Mouse (Mus musculus) liver, adult 2 months (tissue): Measurements from ENCODE around the gene Cdh23. TPM values are rescaled to one million over a fixed set of nuclear protein-coding genes. Genes with fewer than 3 reads are reported as not detected.

ENCODE experiments used
- DNase-seq: peaks from one replicate; pipeline ENCODE4 v3.0.0-alpha.2; 2011; ENCODE audit warnings: low read depth, low spot score; ENCODE audit errors: extremely low read depth
- H3K27ac ChIP-seq: fragments of 200-500 bp; replicated peaks from 2 replicates; pipeline ENCODE4 v1.5.1; 2012; ENCODE audit warnings: low read depth, mild to moderate bottlenecking, control low read depth, inconsistent platforms, low read length; ENCODE audit not compliant: insufficient read depth
- H3K27me3 ChIP-seq: fragments of 200-500 bp; 2 replicates; pipeline ENCODE4 v1.6.1; 2012; ENCODE audit warnings: mild to moderate bottlenecking, moderate library complexity, low read length, inconsistent platforms; ENCODE audit not compliant: control insufficient read depth, insufficient read depth
- H3K36me3 ChIP-seq: fragments of 200-500 bp; 2 replicates; pipeline ENCODE4 v1.6.1; 2012; ENCODE audit warnings: low read length, inconsistent platforms; ENCODE audit not compliant: control insufficient read depth, insufficient read depth
- H3K4me1 ChIP-seq: fragments of 200-500 bp; 2 replicates; pipeline ENCODE4 v1.6.1; 2011; ENCODE audit warnings: low read length; ENCODE audit not compliant: control insufficient read depth, insufficient read depth
- H3K4me3 ChIP-seq: fragments of 200-500 bp; 2 replicates; pipeline ENCODE4 v1.5.1; 2011; ENCODE audit warnings: low read depth, mild to moderate bottlenecking, control low read depth, low read length, moderate library complexity; ENCODE audit not compliant: insufficient read depth
- H3K79me2 ChIP-seq: fragments of 200-500 bp; 2 replicates; pipeline ENCODE4 v1.6.1; 2012; ENCODE audit warnings: inconsistent platforms, mild to moderate bottlenecking, low read length, moderate library complexity; ENCODE audit not compliant: control insufficient read depth, insufficient read depth
- H3K9ac ChIP-seq: fragments of 200-500 bp; 2 replicates; pipeline ENCODE4 v1.6.1; 2012; ENCODE audit warnings: low read depth, mild to moderate bottlenecking, control low read depth, inconsistent platforms, low read length
- CTCF ChIP-seq: fragments of 200-500 bp; IDR thresholded peaks from 2 replicates; pipeline ENCODE4 v1.5.1; 2011; ENCODE audit warnings: low read depth, low read length, control low read depth
- POLR2A ChIP-seq: fragments of 200-500 bp; IDR thresholded peaks from 2 replicates; pipeline ENCODE4 v1.6.1; 2011; ENCODE audit warnings: low read length, control low read depth; ENCODE audit not compliant: insufficient read depth; ENCODE audit errors: extremely low read depth
- WGBS: fragments of 180-500 bp; shearing (Covaris S2); methylation state at CpG from one replicate; pipeline ENCODE4 v1.1.7; 2018; 5-methylcytosine and 5-hydroxymethylcytosine counted together
- polyA plus RNA-seq: library from polyadenylated mRNA; depleted of rRNA; stranded (reverse); fragments of >200 nt; gene quantifications from 2 replicates; pipeline ENCODE4 v1.2.3, GENCODE M21; 2012
- total RNA-seq: library from RNA; depleted of rRNA; stranded (reverse); fragments of >200 nt; gene quantifications from 2 replicates; pipeline ENCODE4 v1.2.3, GENCODE M21; 2014

The Cdh23 gene
- total and polyA plus RNA-seq, 2 experiments, result not detected

GRCm38 (mm10) chr10:60615898-60616297 is 80.4 kb downstream of the Cdh23 start:
- H3K9ac ChIP-seq, result no peak overlapping the region
- H3K79me2 ChIP-seq, result no peaks in the 10 kb centered on the region
- no peaks in the 10 kb centered on the region for H3K4me1 ChIP-seq
- TF ChIP-seq CTCF, result peak; percentile 36
- TF ChIP-seq POLR2A, result no peak
- H3K36me3 ChIP-seq, result no peaks in the 10 kb centered on the region
- H3K27me3 ChIP-seq, result no peaks in the 10 kb centered on the region
- no peak overlapping the region for H3K27ac ChIP-seq
- WGBS, result 56% methylated on average over 5 of the region's 5 CpGs
- no peak overlapping the region for H3K4me3 ChIP-seq
- DNase-seq, result no peak

GRCm38 (mm10) chr10:60612893-60613292 is 83.4 kb downstream of the Cdh23 start:
- no peak for TF ChIP-seq POLR2A
- TF ChIP-seq CTCF, result peak; percentile 40; the same call in 1 of the 2 replicates
- no peak for DNase-seq
- H3K27ac ChIP-seq, result no peak overlapping the region

GRCm38 (mm10) chr10:60607166-60607565 is 89.1 kb downstream of the Cdh23 start:
- no peak overlapping the region for H3K4me3 ChIP-seq
- no peak overlapping the region for H3K27ac ChIP-seq
- H3K27me3 ChIP-seq, result no peaks in the 10 kb centered on the region
- DNase-seq, result no peak
- H3K9ac ChIP-seq, result no peak overlapping the region
- H3K36me3 ChIP-seq, result no peaks in the 10 kb centered on the region
- H3K4me1 ChIP-seq, result no peaks in the 10 kb centered on the region
- TF ChIP-seq POLR2A, result no peak
- no peak for TF ChIP-seq CTCF
- H3K79me2 ChIP-seq, result no peaks in the 10 kb centered on the region
- WGBS, result 72% methylated on average over 5 of the region's 5 CpGs

More at GRCm38 (mm10) chr10:60612893-60613292, 83.4 kb downstream of the Cdh23 start:
- Histone ChIP-seq H3K36me3 (no peaks in the 10 kb centered on the region), H3K9ac (no peak overlapping the region), H3K79me2 (no peaks in the 10 kb centered on the region), H3K4me3 (no peak overlapping the region), H3K4me1 (no peaks in the 10 kb centered on the region), H3K27me3 (no peaks in the 10 kb centered on the region)
- WGBS, result 20% methylated on average over 5 of the region's 5 CpGs

GRCm38 (mm10) chr10:60606661-60607060 is 89.6 kb downstream of the Cdh23 start:
- no peak overlapping the region for H3K9ac ChIP-seq
- DNase-seq, result no peak
- TF ChIP-seq POLR2A, result no peak
- TF ChIP-seq CTCF, result no peak
- 89% methylated on average over 6 of the region's 6 CpGs for WGBS
- H3K36me3 ChIP-seq, result no peaks in the 10 kb centered on the region
- no peak overlapping the region for H3K4me3 ChIP-seq
- no peaks in the 10 kb centered on the region for H3K27me3 ChIP-seq
- H3K79me2 ChIP-seq, result no peaks in the 10 kb centered on the region
- no peak overlapping the region for H3K27ac ChIP-seq
- H3K4me1 ChIP-seq, result no peaks in the 10 kb centered on the region

- DNase-seq, result no peak
- Histone ChIP-seq H3K9ac (no peak overlapping the region), H3K27ac (no peak overlapping the region), H3K4me3 (no peak overlapping the region), H3K4me1 (no peaks in the 10 kb centered on the region), H3K79me2 (no peaks in the 10 kb centered on the region), H3K36me3 (no peaks in the 10 kb centered on the region), H3K27me3 (no peaks in the 10 kb centered on the region)
- WGBS, result 82% methylated on average over 11 of the region's 11 CpGs
- TF ChIP-seq POLR2A (no peak), CTCF (no peak)
Observed at GRCm38 (mm10) chr10:60602235-60602634, 94.1 kb downstream of the Cdh23 start.

GRCm38 (mm10) chr10:60595166-60595565 is 101.1 kb downstream of the Cdh23 start:
- no peak for DNase-seq
- Histone ChIP-seq H3K4me3 (no peak overlapping the region), H3K9ac (no peak overlapping the region), H3K79me2 (no peaks in the 10 kb centered on the region), H3K27ac (no peak overlapping the region), H3K36me3 (no peaks in the 10 kb centered on the region), H3K27me3 (no peaks in the 10 kb centered on the region), H3K4me1 (no peaks in the 10 kb centered on the region)
- WGBS, result 90% methylated on average over 6 of the region's 6 CpGs
- TF ChIP-seq POLR2A (no peak), CTCF (no peak)
